Mouse (Mus musculus): ENCODE measurements at regions not wholly inside any gene's neighbourhood (a gene's known extent, or its start where the extent isn't known, plus 50 kb on each side); places are given as distances from the start of the nearest gene placed in this dataset.
"Not testable (repeated sequence)": the region's sequence is repeated elsewhere in the genome, so short reads cannot be mapped to it uniquely, and the experiment has no call there.

- DNase-seq (ENCODE audit: low spot score), result no peak
- no peaks in the 10 kb centered on the region for H3K4me1 ChIP-seq (ENCODE audit: insufficient read depth, low read depth, low read length)
- H3K36me3 ChIP-seq (replicated peaks), result no peaks in the 10 kb centered on the region
- ATAC-seq (ENCODE audit: extremely low read depth, insufficient number of reproducible peaks, low FRiP score, poor library complexity, severe bottlenecking), result no peak
- H3K27me3 ChIP-seq (ENCODE audit: insufficient read depth, low read length), result no peaks in the 10 kb centered on the region
- H3K4me3 ChIP-seq (ENCODE audit: low read depth, low read length), result no peak overlapping the region
- no peak for TF ChIP-seq GATA1 (IDR thresholded peaks at IDR 0.05; ENCODE audit: borderline replicate concordance, low read length)
- H3K9me3 ChIP-seq (replicated peaks), result no peaks in the 10 kb centered on the region
These were observed 249.4 kb upstream of the Akr1e1 start for GRCm38 (mm10) chr13:4858341-4858740.

- H3K36me3 ChIP-seq (replicated peaks); H3K4me3 ChIP-seq (ENCODE audit: low read depth, low read length); ATAC-seq (ENCODE audit: extremely low read depth, insufficient number of reproducible peaks, low FRiP score, poor library complexity, severe bottlenecking); DNase-seq (ENCODE audit: low spot score); H3K9me3 ChIP-seq (replicated peaks); H3K4me1 ChIP-seq (ENCODE audit: insufficient read depth, low read depth, low read length); H3K27me3 ChIP-seq (ENCODE audit: insufficient read depth, low read length): not testable (repeated sequence)
These were observed 230.5 kb upstream of the Akr1e1 start for GRCm38 (mm10) chr13:4839481-4839880.

GRCm38 (mm10) chr13:4826756-4827155, 217.8 kb upstream of the Akr1e1 start:
- Histone ChIP-seq H3K36me3 (replicated peaks) (no peaks in the 10 kb centered on the region), H3K27me3 (ENCODE audit: insufficient read depth, low read length) (no peaks in the 10 kb centered on the region), H3K4me3 (ENCODE audit: low read depth, low read length) (no peak overlapping the region), H3K4me1 (ENCODE audit: insufficient read depth, low read depth, low read length) (no peaks in the 10 kb centered on the region), H3K9me3 (replicated peaks) (no peaks in the 10 kb centered on the region)
- ATAC-seq (ENCODE audit: extremely low read depth, insufficient number of reproducible peaks, low FRiP score, poor library complexity, severe bottlenecking), result no peak
- no peak for TF ChIP-seq CTCF (IDR thresholded peaks at IDR 0.05; ENCODE audit: low read depth, low read length)
- TF ChIP-seq POLR2AphosphoS5 (IDR thresholded peaks at IDR 0.05; ENCODE audit: insufficient replicate concordance, low read depth, low read length), result no peak
- no peak for TF ChIP-seq GATA2 (IDR thresholded peaks at IDR 0.05; ENCODE audit: borderline replicate concordance, low read depth, low read length)
- no peak for TF ChIP-seq TAL1 (conservative IDR thresholded peaks at IDR 0.05; ENCODE audit: low read depth, low read length)
- no peak for TF ChIP-seq GATA1 (IDR thresholded peaks at IDR 0.05; ENCODE audit: borderline replicate concordance, low read length)
- no peak for DNase-seq (ENCODE audit: low spot score)

GRCm38 (mm10) chr13:4825749-4826148, 216.8 kb upstream of the Akr1e1 start:
- H3K36me3 ChIP-seq (replicated peaks); H3K4me3 ChIP-seq (ENCODE audit: low read depth, low read length); H3K27me3 ChIP-seq (ENCODE audit: insufficient read depth, low read length); DNase-seq (ENCODE audit: low spot score); H3K4me1 ChIP-seq (ENCODE audit: insufficient read depth, low read depth, low read length); H3K9me3 ChIP-seq (replicated peaks); ATAC-seq (ENCODE audit: extremely low read depth, insufficient number of reproducible peaks, low FRiP score, poor library complexity, severe bottlenecking): not testable (repeated sequence)

GRCm38 (mm10) chr13:4806876-4807275, 197.9 kb upstream of the Akr1e1 start:
- no peak for DNase-seq (ENCODE audit: low spot score)
- no peak for ATAC-seq (ENCODE audit: extremely low read depth, insufficient number of reproducible peaks, low FRiP score, poor library complexity, severe bottlenecking)
- H3K27me3 ChIP-seq (ENCODE audit: insufficient read depth, low read length), result no peaks in the 10 kb centered on the region
- no peaks in the 10 kb centered on the region for H3K36me3 ChIP-seq (replicated peaks)
- TF ChIP-seq POLR2AphosphoS5 (IDR thresholded peaks at IDR 0.05; ENCODE audit: insufficient replicate concordance, low read depth, low read length) (no peak), CTCF (IDR thresholded peaks at IDR 0.05; ENCODE audit: low read depth, low read length) (no peak), GATA2 (IDR thresholded peaks at IDR 0.05; ENCODE audit: borderline replicate concordance, low read depth, low read length) (no peak), GATA1 (IDR thresholded peaks at IDR 0.05; ENCODE audit: borderline replicate concordance, low read length) (no peak), TAL1 (conservative IDR thresholded peaks at IDR 0.05; ENCODE audit: low read depth, low read length) (no peak)
- no peaks in the 10 kb centered on the region for H3K4me1 ChIP-seq (ENCODE audit: insufficient read depth, low read depth, low read length)
- H3K9me3 ChIP-seq (replicated peaks), result no peaks in the 10 kb centered on the region
- no peak overlapping the region for H3K4me3 ChIP-seq (ENCODE audit: low read depth, low read length)

- no peak for ATAC-seq (ENCODE audit: extremely low read depth, insufficient number of reproducible peaks, low FRiP score, poor library complexity, severe bottlenecking)
- H3K27me3 ChIP-seq (ENCODE audit: insufficient read depth, low read length), result no peaks in the 10 kb centered on the region; the same call in 1 of the 2 replicates
- no peaks in the 10 kb centered on the region for H3K9me3 ChIP-seq (replicated peaks)
- TF ChIP-seq TAL1 (conservative IDR thresholded peaks at IDR 0.05; ENCODE audit: low read depth, low read length) (no peak), GATA2 (IDR thresholded peaks at IDR 0.05; ENCODE audit: borderline replicate concordance, low read depth, low read length) (no peak), POLR2AphosphoS5 (IDR thresholded peaks at IDR 0.05; ENCODE audit: insufficient replicate concordance, low read depth, low read length) (no peak), CTCF (IDR thresholded peaks at IDR 0.05; ENCODE audit: low read depth, low read length) (no peak), GATA1 (IDR thresholded peaks at IDR 0.05; ENCODE audit: borderline replicate concordance, low read length) (no peak)
- H3K4me3 ChIP-seq (ENCODE audit: low read depth, low read length), result no peak overlapping the region
- no peak for DNase-seq (ENCODE audit: low spot score)
- no peaks in the 10 kb centered on the region for H3K4me1 ChIP-seq (ENCODE audit: insufficient read depth, low read depth, low read length)
- H3K36me3 ChIP-seq (replicated peaks), result no peaks in the 10 kb centered on the region
These were observed 191.7 kb upstream of the Akr1e1 start for GRCm38 (mm10) chr13:4800666-4801065.

- Histone ChIP-seq H3K4me3 (ENCODE audit: low read depth, low read length) (no peak overlapping the region), H3K27me3 (ENCODE audit: insufficient read depth, low read length) (no peaks in the 10 kb centered on the region), H3K4me1 (ENCODE audit: insufficient read depth, low read depth, low read length) (no peaks in the 10 kb centered on the region), H3K9me3 (replicated peaks) (no peaks in the 10 kb centered on the region), H3K36me3 (replicated peaks) (no peaks in the 10 kb centered on the region)
- ATAC-seq (ENCODE audit: extremely low read depth, insufficient number of reproducible peaks, low FRiP score, poor library complexity, severe bottlenecking) (no peak), DNase-seq (ENCODE audit: low spot score) (no peak)
- TF ChIP-seq GATA2 (IDR thresholded peaks at IDR 0.05; ENCODE audit: borderline replicate concordance, low read depth, low read length), result no peak
- TF ChIP-seq TAL1 (conservative IDR thresholded peaks at IDR 0.05; ENCODE audit: low read depth, low read length), result no peak
- TF ChIP-seq GATA1 (IDR thresholded peaks at IDR 0.05; ENCODE audit: borderline replicate concordance, low read length), result no peak
- TF ChIP-seq POLR2AphosphoS5 (IDR thresholded peaks at IDR 0.05; ENCODE audit: insufficient replicate concordance, low read depth, low read length), result no peak
- TF ChIP-seq CTCF (IDR thresholded peaks at IDR 0.05; ENCODE audit: low read depth, low read length), result no peak
These were observed 182.2 kb upstream of the Akr1e1 start for GRCm38 (mm10) chr13:4791139-4791538.
